Mouse (Mus musculus): ENCODE results near the gene Cnga4.

GRCm38 (mm10) chr7:105441426-105441825, 37.1 kb downstream of the Cnga4 start:
- TF ChIP-seq CHD2 (IDR thresholded peaks at IDR 0.05; ENCODE audit: low read length) (no peak), CTCF (IDR thresholded peaks at IDR 0.05 in 2 of 3, conservative IDR thresholded peaks at IDR 0.05 in 1 of 3; ENCODE audit: control insufficient read depth in 1 of 3, insufficient read depth in 1 of 3, low read depth in 2 of 3, low read length in 3 of 3, poor library complexity in 1 of 3, severe bottlenecking in 1 of 3) (no peak), POLR2A (IDR thresholded peaks at IDR 0.05; ENCODE audit: control insufficient read depth in 1 of 2, insufficient read depth in 1 of 2, low read depth in 1 of 2, low read length in 2 of 2, poor library complexity in 1 of 2) (no peak), MAFK (IDR thresholded peaks at IDR 0.05; ENCODE audit: borderline replicate concordance, low read depth, low read length) (no peak), MYC (IDR thresholded peaks at IDR 0.05; ENCODE audit: low read depth, low read length) (no peak), ZNF384 (IDR thresholded peaks at IDR 0.05; ENCODE audit: low read depth, low read length) (no peak), USF1 (IDR thresholded peaks at IDR 0.05; ENCODE audit: low read depth, low read length) (no peak), BHLHE40 (IDR thresholded peaks at IDR 0.05; ENCODE audit: borderline replicate concordance, low read depth, low read length) (no peak), GATA1 (IDR thresholded peaks at IDR 0.05; ENCODE audit: low read depth, low read length) (no peak), TAL1 (IDR thresholded peaks at IDR 0.05; ENCODE audit: low read length) (no peak), ZC3H11A (IDR thresholded peaks at IDR 0.05; ENCODE audit: low read depth, low read length) (no peak), MAZ (IDR thresholded peaks at IDR 0.05; ENCODE audit: low read depth, low read length) (no peak)

All from MEL (cell line).